Mouse (Mus musculus) layer of hippocampus, adult 2 months (tissue): ENCODE results near the gene Rap2a. TPM values are rescaled to one million over a fixed set of nuclear protein-coding genes. Genes with fewer than 3 reads are reported as not detected.

Experiments
- DNase-seq, 2 experiments: peaks; one replicate each; pipeline ENCODE4 v3.0.0; 2022; ENCODE audit warnings: low spot score in 2 of 2
- H3K27ac ChIP-seq: fragments of 200-600 bp; 2 replicates; pipeline ENCODE4 v1.8.1; 2022
- H3K4me3 ChIP-seq: fragments of 200-600 bp; 2 replicates; pipeline ENCODE4 v1.8.1; 2022; ENCODE audit warnings: mild to moderate bottlenecking
- CTCF ChIP-seq: fragments of 200-600 bp; conservative IDR thresholded peaks from 2 replicates; pipeline ENCODE4 v1.8.1; 2022; ENCODE audit warnings: antibody characterized with exemption, mild to moderate bottlenecking, moderate library complexity
- total RNA-seq, 2 experiments: library from RNA; stranded (reverse); gene quantifications; 2 replicates each; pipeline ENCODE4 v1.2.3; 2021

Gene Rap2a
- total RNA-seq, 2 experiments from 2014 or later: 74.0 to 78.6 TPM

- Histone ChIP-seq H3K4me3 (no peak overlapping the region), H3K27ac (peak overlapping the region; percentile 62; the same call in 1 of the 2 replicates)
- no peak for TF ChIP-seq CTCF
- DNase-seq: no peak
Observed at GRCm38 (mm10) chr14:120504423-120504822, 26.2 kb downstream of the Rap2a start.

- no peak overlapping the region for H3K4me3 ChIP-seq
- no peak overlapping the region for H3K27ac ChIP-seq
- no peak for TF ChIP-seq CTCF
- DNase-seq: no peak
Observed at GRCm38 (mm10) chr14:120504928-120505461, 26.8 kb downstream of the Rap2a start.

GRCm38 (mm10) chr14:120505918-120506317, 27.7 kb downstream of the Rap2a start:
- no peak overlapping the region for H3K27ac ChIP-seq
- TF ChIP-seq CTCF: no peak
- DNase-seq: no peak
- H3K4me3 ChIP-seq: no peak overlapping the region

- Histone ChIP-seq H3K4me3 (no peak overlapping the region), H3K27ac (peak overlapping the region; percentile 55)
- TF ChIP-seq CTCF: no peak
- DNase-seq: no peak
Observed at GRCm38 (mm10) chr14:120507516-120507915, 29.3 kb downstream of the Rap2a start.

GRCm38 (mm10) chr14:120508566-120509365, 30.5 kb downstream of the Rap2a start:
- no peak overlapping the region for H3K27ac ChIP-seq
- H3K4me3 ChIP-seq: no peak overlapping the region
- no peak for DNase-seq
- TF ChIP-seq CTCF: no peak

GRCm38 (mm10) chr14:120509366-120509640, 31.1 kb downstream of the Rap2a start:
- no peak for DNase-seq
- no peak for TF ChIP-seq CTCF
- no peak overlapping the region for H3K27ac ChIP-seq

GRCm38 (mm10) chr14:120511821-120512220, 33.6 kb downstream of the Rap2a start:
- DNase-seq: no peak
- H3K4me3 ChIP-seq: no peak overlapping the region
- no peak overlapping the region for H3K27ac ChIP-seq
- no peak for TF ChIP-seq CTCF

More at GRCm38 (mm10) chr14:120509366-120509640, 31.1 kb downstream of the Rap2a start:
- no peak overlapping the region for H3K4me3 ChIP-seq

- TF ChIP-seq CTCF: no peak
- Histone ChIP-seq H3K27ac (peak overlapping the region; percentile 32; the same call in 1 of the 2 replicates), H3K4me3 (no peak overlapping the region)
- DNase-seq: no peak
Observed at GRCm38 (mm10) chr14:120514821-120515271, 36.6 kb downstream of the Rap2a start.

GRCm38 (mm10) chr14:120515376-120515775, 37.1 kb downstream of the Rap2a start:
- no peak for TF ChIP-seq CTCF
- no peak for DNase-seq
- no peak overlapping the region for H3K4me3 ChIP-seq

GRCm38 (mm10) chr14:120518706-120519105, 40.5 kb downstream of the Rap2a start:
- no peak overlapping the region for H3K4me3 ChIP-seq
- H3K27ac ChIP-seq: no peak overlapping the region
- no peak for TF ChIP-seq CTCF
- no peak for DNase-seq

More at GRCm38 (mm10) chr14:120515376-120515775, 37.1 kb downstream of the Rap2a start:
- peak overlapping the region; percentile 57; the same call in 1 of the 2 replicates for H3K27ac ChIP-seq

- TF ChIP-seq CTCF: no peak
- Histone ChIP-seq H3K27ac (no peak overlapping the region), H3K4me3 (no peak overlapping the region)
- no peak for DNase-seq
Observed at GRCm38 (mm10) chr14:120519921-120520320, 41.7 kb downstream of the Rap2a start.

- no peak for DNase-seq
- no peak for TF ChIP-seq CTCF
- Histone ChIP-seq H3K4me3 (no peak overlapping the region), H3K27ac (no peak overlapping the region)
Observed at GRCm38 (mm10) chr14:120520843-120521242, 42.6 kb downstream of the Rap2a start.

- Histone ChIP-seq H3K27ac (no peak overlapping the region), H3K4me3 (no peak overlapping the region)
- TF ChIP-seq CTCF: no peak
- no peak for DNase-seq
Observed at GRCm38 (mm10) chr14:120523296-120523695, 45.1 kb downstream of the Rap2a start.

- Histone ChIP-seq H3K27ac (no peak overlapping the region), H3K4me3 (no peak overlapping the region)
- DNase-seq: no peak
- TF ChIP-seq CTCF: no peak
Observed at GRCm38 (mm10) chr14:120525644-120526043, 47.4 kb downstream of the Rap2a start.
